Mouse (Mus musculus) erythroblast, embryonic 14.5 days (primary cell): ENCODE results near the gene Olfr547.
"Not testable (repeated sequence)": the region's sequence is repeated elsewhere in the genome, so short reads cannot be mapped to it uniquely, and the experiment has no call there.

Source experiments
- GATA1 ChIP-seq: IDR thresholded peaks from 2 replicates; pipeline ENCODE4 v1.6.1; 2012; ENCODE audit warnings: low read length, inconsistent platforms, mixed read lengths
- TAL1 ChIP-seq: IDR thresholded peaks from 3 replicates; pipeline ENCODE4 v1.6.1; 2012; ENCODE audit warnings: low read length, inconsistent platforms, mixed read lengths

- TF ChIP-seq TAL1, GATA1: not testable (repeated sequence)
These were observed 49.8 kb upstream of the Olfr547 start for GRCm38 (mm10) chr7:102484766-102485165.
